Mouse (Mus musculus): Measurements from ENCODE around the gene Nr5a1. TPM values are rescaled to one million over a fixed set of nuclear protein-coding genes. Genes with fewer than 3 reads are reported as not detected.
A peak's percentile ranks its signal among the peaks of the same experiment; 100 is the strongest.

The Nr5a1 gene
- polyA plus RNA-seq, 1 experiment, result not detected

GRCm38 (mm10) chr2:38695770-38696169 is 18.6 kb downstream of the Nr5a1 start:
- no peak overlapping the region for H3K4me3 ChIP-seq (ENCODE audit: insufficient read depth, low read depth, low read length)
- peaks cover 7% of the 10 kb centered on the region for H3K4me1 ChIP-seq (ENCODE audit: control insufficient read depth, insufficient read depth, low read length)
- TF ChIP-seq POLR2A (IDR thresholded peaks at IDR 0.05; ENCODE audit: insufficient read depth, low read depth, low read length), result no peak
- TF ChIP-seq CTCF (IDR thresholded peaks at IDR 0.05; ENCODE audit: insufficient read depth, low read depth, low read length), result no peak
- 73% methylated on average over 9 of the region's 9 CpGs for WGBS
- H3K27ac ChIP-seq (ENCODE audit: insufficient read depth, low read depth, low read length), result no peak overlapping the region

GRCm38 (mm10) chr2:38691542-38691941 is 22.8 kb downstream of the Nr5a1 start:
- TF ChIP-seq CTCF (IDR thresholded peaks at IDR 0.05; ENCODE audit: insufficient read depth, low read depth, low read length) (peak; percentile 27; the same call in 1 of the 2 replicates), POLR2A (IDR thresholded peaks at IDR 0.05; ENCODE audit: insufficient read depth, low read depth, low read length) (no peak)
- peaks cover 16% of the 10 kb centered on the region for H3K4me1 ChIP-seq (ENCODE audit: control insufficient read depth, insufficient read depth, low read length)
- 39% methylated on average over 8 of the region's 8 CpGs for WGBS
- H3K4me3 ChIP-seq (ENCODE audit: insufficient read depth, low read depth, low read length), result no peak overlapping the region
- H3K27ac ChIP-seq (ENCODE audit: insufficient read depth, low read depth, low read length), result no peak overlapping the region

GRCm38 (mm10) chr2:38689881-38690280 is 24.5 kb downstream of the Nr5a1 start:
- no peak overlapping the region for H3K4me3 ChIP-seq (ENCODE audit: insufficient read depth, low read depth, low read length)
- TF ChIP-seq POLR2A (IDR thresholded peaks at IDR 0.05; ENCODE audit: insufficient read depth, low read depth, low read length) (no peak), CTCF (IDR thresholded peaks at IDR 0.05; ENCODE audit: insufficient read depth, low read depth, low read length) (no peak)
- peaks cover 16% of the 10 kb centered on the region for H3K4me1 ChIP-seq (ENCODE audit: control insufficient read depth, insufficient read depth, low read length)
- 48% methylated on average over 1 of the region's 1 CpGs for whole genome bisulfite sequencing
- H3K27ac ChIP-seq (ENCODE audit: insufficient read depth, low read depth, low read length), result no peak overlapping the region

- no peak for TF ChIP-seq POLR2A (IDR thresholded peaks at IDR 0.05; ENCODE audit: insufficient read depth, low read depth, low read length)
- TF ChIP-seq CTCF (IDR thresholded peaks at IDR 0.05; ENCODE audit: insufficient read depth, low read depth, low read length), result peak; percentile 37; the same call in 1 of the 2 replicates
Measured at GRCm38 (mm10) chr2:38688791-38689520, 25.4 kb downstream of the Nr5a1 start.

GRCm38 (mm10) chr2:38685746-38686145 is 28.6 kb downstream of the Nr5a1 start:
- TF ChIP-seq POLR2A (IDR thresholded peaks at IDR 0.05; ENCODE audit: insufficient read depth, low read depth, low read length), result no peak
- 83% methylated on average over 3 of the region's 3 CpGs for WGBS
- H3K4me1 ChIP-seq (ENCODE audit: control insufficient read depth, insufficient read depth, low read length), result peaks cover 12% of the 10 kb centered on the region
- H3K27ac ChIP-seq (ENCODE audit: insufficient read depth, low read depth, low read length), result no peak overlapping the region
- H3K4me3 ChIP-seq (ENCODE audit: insufficient read depth, low read depth, low read length), result no peak overlapping the region

More at GRCm38 (mm10) chr2:38688791-38689520, 25.4 kb downstream of the Nr5a1 start:
- WGBS, result 6% methylated on average over 26 of the region's 29 CpGs
- Histone ChIP-seq H3K4me1 (ENCODE audit: control insufficient read depth, insufficient read depth, low read length) (peaks cover 16% of the 10 kb centered on the region), H3K27ac (ENCODE audit: insufficient read depth, low read depth, low read length) (no peak overlapping the region), H3K4me3 (ENCODE audit: insufficient read depth, low read depth, low read length) (peak overlapping the region; percentile 29)

GRCm38 (mm10) chr2:38683083-38683482 is 31.3 kb downstream of the Nr5a1 start:
- 92% methylated on average over 5 of the region's 5 CpGs for WGBS
- Histone ChIP-seq H3K4me3 (ENCODE audit: insufficient read depth, low read depth, low read length) (no peak overlapping the region), H3K27ac (ENCODE audit: insufficient read depth, low read depth, low read length) (no peak overlapping the region), H3K4me1 (ENCODE audit: control insufficient read depth, insufficient read depth, low read length) (no peaks in the 10 kb centered on the region)
- TF ChIP-seq POLR2A (IDR thresholded peaks at IDR 0.05; ENCODE audit: insufficient read depth, low read depth, low read length), result no peak
- no peak for TF ChIP-seq CTCF (IDR thresholded peaks at IDR 0.05; ENCODE audit: insufficient read depth, low read depth, low read length)

- no peak overlapping the region for H3K27ac ChIP-seq (ENCODE audit: insufficient read depth, low read depth, low read length)
- TF ChIP-seq POLR2A (IDR thresholded peaks at IDR 0.05; ENCODE audit: insufficient read depth, low read depth, low read length) (no peak), CTCF (IDR thresholded peaks at IDR 0.05; ENCODE audit: insufficient read depth, low read depth, low read length) (no peak)
- H3K4me3 ChIP-seq (ENCODE audit: insufficient read depth, low read depth, low read length), result no peak overlapping the region
- WGBS, result 92% methylated on average over 5 of the region's 5 CpGs
- H3K4me1 ChIP-seq (ENCODE audit: control insufficient read depth, insufficient read depth, low read length), result no peaks in the 10 kb centered on the region
Measured at GRCm38 (mm10) chr2:38682209-38682608, 32.1 kb downstream of the Nr5a1 start.

- Histone ChIP-seq H3K4me1 (ENCODE audit: control insufficient read depth, insufficient read depth, low read length) (no peaks in the 10 kb centered on the region), H3K4me3 (ENCODE audit: insufficient read depth, low read depth, low read length) (no peak overlapping the region), H3K27ac (ENCODE audit: insufficient read depth, low read depth, low read length) (no peak overlapping the region)
- no peak for TF ChIP-seq POLR2A (IDR thresholded peaks at IDR 0.05; ENCODE audit: insufficient read depth, low read depth, low read length)
- no peak for TF ChIP-seq CTCF (IDR thresholded peaks at IDR 0.05; ENCODE audit: insufficient read depth, low read depth, low read length)
Measured at GRCm38 (mm10) chr2:38678947-38679346, 35.4 kb downstream of the Nr5a1 start.

GRCm38 (mm10) chr2:38675366-38675969 is 38.9 kb downstream of the Nr5a1 start:
- Histone ChIP-seq H3K4me3 (ENCODE audit: insufficient read depth, low read depth, low read length) (no peak overlapping the region), H3K27ac (ENCODE audit: insufficient read depth, low read depth, low read length) (no peak overlapping the region), H3K4me1 (ENCODE audit: control insufficient read depth, insufficient read depth, low read length) (no peaks in the 10 kb centered on the region)
- TF ChIP-seq CTCF (IDR thresholded peaks at IDR 0.05; ENCODE audit: insufficient read depth, low read depth, low read length), result no peak
- TF ChIP-seq POLR2A (IDR thresholded peaks at IDR 0.05; ENCODE audit: insufficient read depth, low read depth, low read length), result no peak
- WGBS, result 71% methylated on average over 9 of the region's 9 CpGs

Measured in olfactory bulb, adult 2 months (tissue).